Mouse (Mus musculus): ENCODE data around the gene Gdf11.

- no peak for TF ChIP-seq CTCF (IDR thresholded peaks at IDR 0.05; ENCODE audit: low read depth, low read length)
- no peak for TF ChIP-seq POLR2A (IDR thresholded peaks at IDR 0.05; ENCODE audit: borderline replicate concordance, low read depth, low read length)
Observed at GRCm38 (mm10) chr10:128866518-128866917, 25.0 kb downstream of the Gdf11 start.

All from bone marrow macrophage, adult 2 months (primary cell).